Mouse (Mus musculus) thymus, adult 2 months (tissue): ENCODE data around the gene Igfbp6.

Source experiments
- CTCF ChIP-seq: fragments of 200-500 bp; IDR thresholded peaks from 2 replicates; pipeline ENCODE4 v1.5.1; 2012; ENCODE audit warnings: mild to moderate bottlenecking, control low read depth, low read length, moderate library complexity, borderline replicate concordance; ENCODE audit not compliant: control insufficient read depth, poor library complexity, insufficient read depth; ENCODE audit errors: extremely low read depth
- POLR2A ChIP-seq: fragments of 200-500 bp; IDR thresholded peaks from 2 replicates; pipeline ENCODE4 v1.6.1; 2012; ENCODE audit warnings: mild to moderate bottlenecking, low read length, control low read depth, moderate library complexity; ENCODE audit not compliant: control insufficient read depth, poor library complexity, insufficient read depth; ENCODE audit errors: extremely low read depth

GRCm38 (mm10) chr15:102173581-102173980, 29.4 kb downstream of the Igfbp6 start:
- TF ChIP-seq POLR2A (no peak), CTCF (no peak)
